Mouse (Mus musculus) ES-CJ7 (cell line): ENCODE measurements around the gene Ap1s1.

Experiments used
- DNase-seq: peaks from one replicate; pipeline ENCODE4 v3.0.0; 2011; ENCODE audit warnings: low read depth, low spot score

Ap1s1 gene

GRCm38 (mm10) chr5:137025132-137025531 lies 20.8 kb downstream of the Ap1s1 start:
- DNase-seq = peak; percentile 84

- DNase-seq = no peak
Observed at GRCm38 (mm10) chr5:137024318-137024717, 21.6 kb downstream of the Ap1s1 start.

GRCm38 (mm10) chr5:137015913-137016312 lies 30.0 kb downstream of the Ap1s1 start:
- DNase-seq = no peak

- no peak for DNase-seq
Observed at GRCm38 (mm10) chr5:137012401-137012950, 33.5 kb downstream of the Ap1s1 start.

GRCm38 (mm10) chr5:137009988-137010387 lies 35.9 kb downstream of the Ap1s1 start:
- DNase-seq = peak; percentile 80

GRCm38 (mm10) chr5:137007276-137007675 lies 38.7 kb downstream of the Ap1s1 start:
- DNase-seq = no peak

- DNase-seq = peak; percentile 72
Observed at GRCm38 (mm10) chr5:137000612-137001011, 45.3 kb downstream of the Ap1s1 start.

GRCm38 (mm10) chr5:136999449-136999848 lies 46.5 kb downstream of the Ap1s1 start:
- DNase-seq = no peak

GRCm38 (mm10) chr5:136989801-136990200 lies 56.1 kb downstream of the Ap1s1 start:
- DNase-seq = no peak

- no peak for DNase-seq
Observed at GRCm38 (mm10) chr5:136988420-136988819, 57.5 kb downstream of the Ap1s1 start.

GRCm38 (mm10) chr5:136987934-136988271 lies 58.0 kb downstream of the Ap1s1 start, which contains the start of gene Znhit1:
TSS of gene Znhit1 (minus strand) at chr5:136988021.
- no peak for DNase-seq

GRCm38 (mm10) chr5:136987138-136987933 lies 58.6 kb downstream of the Ap1s1 start:
- peak; percentile 64 for DNase-seq

GRCm38 (mm10) chr5:136986695-136987137 lies 59.2 kb downstream of the Ap1s1 start, which contains the start of gene Plod3:
TSS of gene Plod3 (plus strand) at chr5:136987019.
- DNase-seq = peak; percentile 100
